Mouse (Mus musculus) thymus, adult 2 months (tissue): ENCODE data around the gene Ppbp.

ENCODE experiments used
- CTCF ChIP-seq: fragments of 200-500 bp; IDR thresholded peaks from 2 replicates; pipeline ENCODE4 v1.5.1; 2012; ENCODE audit warnings: mild to moderate bottlenecking, control low read depth, low read length, moderate library complexity, borderline replicate concordance; ENCODE audit not compliant: control insufficient read depth, poor library complexity, insufficient read depth; ENCODE audit errors: extremely low read depth
- POLR2A ChIP-seq: fragments of 200-500 bp; IDR thresholded peaks from 2 replicates; pipeline ENCODE4 v1.6.1; 2012; ENCODE audit warnings: mild to moderate bottlenecking, low read length, control low read depth, moderate library complexity; ENCODE audit not compliant: control insufficient read depth, poor library complexity, insufficient read depth; ENCODE audit errors: extremely low read depth

DNA sequence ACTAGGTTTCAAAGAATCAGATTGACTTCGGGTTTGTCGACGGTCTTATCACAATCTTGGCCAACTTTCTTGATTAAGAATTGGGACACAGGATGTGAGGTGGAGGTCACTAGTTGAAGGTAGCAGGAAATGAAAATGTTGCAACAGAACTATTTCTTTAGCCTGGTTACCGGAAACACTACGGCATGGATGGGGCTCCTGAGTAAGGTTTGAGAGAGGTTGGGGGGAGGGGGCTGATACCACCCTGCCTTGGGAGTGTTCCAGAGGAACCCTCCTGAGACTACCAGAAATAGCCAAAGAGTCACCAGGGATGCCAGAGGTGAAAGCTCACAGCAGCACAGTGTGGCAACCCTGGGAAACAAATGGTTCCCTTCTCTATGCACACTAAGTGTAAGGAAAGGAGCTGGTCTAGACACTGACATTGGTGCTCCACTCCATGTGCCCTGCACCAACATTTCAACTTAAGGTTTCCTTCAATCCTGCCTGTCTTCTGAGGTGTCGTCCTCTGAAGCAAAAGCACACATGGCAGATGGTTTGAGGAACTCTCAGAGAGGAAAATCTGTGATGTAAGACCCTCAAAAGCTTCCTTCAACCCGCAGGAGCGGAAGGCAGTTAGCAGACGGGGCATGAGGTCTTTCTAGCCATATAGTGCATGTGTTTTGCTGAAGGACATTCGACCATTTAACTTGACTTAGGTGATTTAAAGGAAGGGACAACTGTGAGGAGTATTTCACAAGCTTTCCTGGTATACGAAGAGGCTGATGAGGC, 21.2 kb downstream of the Ppbp start:
- TF ChIP-seq CTCF = no peak
- TF ChIP-seq POLR2A = no peak
